Mouse (Mus musculus): ENCODE measurements around the gene Bmp10.
"Not testable (repeated sequence)": the region's sequence is repeated elsewhere in the genome, so short reads cannot be mapped to it uniquely, and the experiment has no call there.

The Bmp10 gene

DNA sequence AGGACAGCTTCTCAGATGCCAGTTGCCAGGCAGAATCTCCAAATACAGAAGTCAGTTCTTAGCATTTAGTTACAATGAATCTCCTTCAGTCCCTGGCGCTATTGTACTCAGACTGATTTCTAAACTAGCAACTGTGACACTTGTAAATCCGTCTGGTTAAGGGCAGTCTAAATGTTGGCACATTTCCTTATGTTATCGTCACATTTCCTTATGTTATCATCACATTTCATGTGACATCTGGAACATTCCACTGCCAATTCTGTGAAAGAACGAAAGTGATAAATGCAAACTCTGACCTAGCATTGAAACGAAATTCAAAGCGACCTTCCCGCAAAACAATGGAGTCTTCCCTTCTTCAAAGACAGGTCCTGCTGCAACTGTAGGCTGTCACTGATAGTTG is 16.4 kb downstream of the Bmp10 start:
- intact Hi-C loops (cut with DNase I), result no loop called here

DNA sequence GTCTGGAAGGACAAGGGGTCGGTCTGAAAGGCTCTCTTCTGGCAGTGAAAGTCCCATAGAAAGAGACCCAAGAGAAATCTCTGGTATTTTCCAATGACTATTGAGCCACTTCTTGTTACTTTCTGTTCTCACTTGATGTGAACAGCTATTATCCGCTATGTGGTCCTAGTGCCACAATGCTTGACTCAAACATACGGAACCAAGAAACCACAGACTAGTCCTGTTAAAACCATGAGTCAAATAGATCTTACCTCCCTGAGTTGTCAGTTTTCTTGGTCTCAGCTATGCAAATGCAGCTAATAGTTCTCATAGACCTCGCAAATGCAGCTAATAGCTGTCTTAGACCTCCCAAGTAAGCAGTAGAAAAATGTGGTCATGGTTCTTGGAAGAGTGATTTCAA is 18.4 kb downstream of the Bmp10 start:
- intact Hi-C loops (cut with DNase I), result no loop called here

DNA sequence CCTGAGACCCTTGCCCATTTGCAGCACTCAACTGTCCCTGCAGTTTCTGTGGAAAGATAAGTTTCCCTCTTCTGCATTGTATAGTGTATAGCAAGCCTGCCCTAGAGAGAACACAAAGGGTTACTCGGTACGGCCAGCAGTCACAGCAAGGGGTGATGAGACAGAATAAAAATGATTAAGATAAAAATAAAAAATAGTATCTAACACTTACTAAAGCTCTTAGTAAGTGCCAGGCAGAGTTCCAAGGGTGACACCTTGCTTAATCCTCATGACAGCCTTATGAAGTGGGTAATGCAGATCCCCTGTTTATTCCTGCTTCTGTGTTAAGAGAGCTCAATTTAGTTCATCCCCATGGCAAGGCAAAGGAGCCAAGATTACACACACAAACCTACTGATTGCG is 20.7 kb downstream of the Bmp10 start:
- intact Hi-C loops (cut with DNase I), result no loop called here

DNA sequence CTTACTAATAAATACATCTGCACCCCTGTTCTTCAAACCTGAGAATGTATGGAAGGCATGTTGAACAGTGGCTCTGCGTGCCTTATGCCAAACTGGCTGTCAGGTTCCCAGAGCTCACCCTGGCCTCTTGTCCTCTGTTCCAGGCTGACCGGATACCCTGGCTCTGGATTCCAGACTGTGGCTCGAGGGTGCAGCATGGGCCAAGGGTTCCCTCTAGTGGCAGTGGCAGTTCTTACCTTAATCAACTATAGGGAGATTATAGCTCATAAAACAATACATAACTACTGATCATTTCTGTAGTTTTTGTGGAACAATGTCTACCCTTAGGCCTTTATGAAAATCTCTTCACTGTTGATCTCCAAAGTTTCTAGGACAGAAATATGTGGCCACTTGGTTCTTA is 22.2 kb downstream of the Bmp10 start:
- intact Hi-C loops (cut with DNase I), result loop anchor here (5.0 kb wide), 2 partner anchors 39 to 54 kb away; no protein-coding TSS in a partner anchor

DNA sequence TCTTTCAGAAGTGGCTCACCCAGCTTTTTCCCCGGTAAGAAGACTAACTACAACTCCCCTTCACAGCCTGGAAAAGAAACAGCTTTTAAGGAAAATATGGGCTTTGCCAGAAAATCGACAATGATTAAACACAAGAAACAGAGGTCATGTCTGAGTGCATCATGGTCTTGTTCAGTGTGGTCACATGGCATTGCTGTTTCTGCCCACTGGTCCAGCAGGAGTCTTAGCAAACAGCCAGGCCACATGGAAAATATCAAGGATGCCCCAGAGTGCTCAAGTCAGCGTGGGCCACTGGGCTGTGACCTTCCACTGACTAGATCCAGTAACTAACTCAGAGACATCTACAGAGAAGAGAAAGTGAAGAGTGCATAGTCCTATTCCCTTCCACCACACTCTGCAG is 23.0 kb downstream of the Bmp10 start:
- intact Hi-C loops (cut with DNase I), result loop anchor here (5.0 kb wide), 2 partner anchors 39 to 54 kb away; no protein-coding TSS in a partner anchor

DNA sequence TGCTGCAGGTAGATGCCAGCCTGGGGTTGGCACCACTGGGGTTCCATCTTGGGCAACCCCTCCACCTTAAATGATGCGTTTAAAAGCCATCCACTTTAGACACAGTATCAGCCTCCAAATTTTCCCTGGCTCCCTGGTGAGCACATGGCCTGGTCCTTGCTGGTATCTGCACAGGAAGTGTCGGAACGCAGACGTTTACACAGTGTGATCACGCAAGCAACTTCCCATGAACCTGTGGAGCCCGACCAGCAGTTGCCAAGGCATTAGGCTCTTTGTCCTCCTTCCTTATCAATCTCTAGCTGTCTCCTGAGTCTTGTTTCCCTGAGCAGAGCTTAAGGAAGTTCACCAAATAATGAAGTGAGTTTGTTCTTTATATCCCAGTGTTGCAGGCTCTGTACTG is 26.7 kb downstream of the Bmp10 start:
- intact Hi-C loops (cut with DNase I), result no loop called here

DNA sequence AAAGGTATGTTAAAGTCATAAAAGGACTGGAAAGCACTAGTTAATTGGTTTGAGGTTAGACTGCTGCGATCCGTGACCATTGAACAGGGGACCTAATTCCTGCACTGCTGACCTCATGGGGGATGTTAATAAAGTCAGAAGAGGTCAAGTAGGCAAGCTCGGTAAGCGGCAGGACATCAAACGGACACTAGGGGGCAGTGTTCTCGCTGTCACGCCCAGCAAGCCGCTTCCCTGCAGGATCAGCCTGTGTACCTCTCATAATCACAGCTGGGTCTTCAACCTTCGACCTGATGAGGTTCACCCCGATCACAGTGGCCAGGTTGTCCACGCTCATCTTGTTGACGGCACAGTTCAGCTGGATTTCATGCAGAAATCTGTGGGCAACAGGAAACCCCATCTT is 37.4 kb downstream of the Bmp10 start:
- intact Hi-C loops (cut with DNase I), result loop anchor here (2.0 to 5.0 kb wide), 2 partner anchors 57 to 201 kb away; no protein-coding TSS in a partner anchor

DNA sequence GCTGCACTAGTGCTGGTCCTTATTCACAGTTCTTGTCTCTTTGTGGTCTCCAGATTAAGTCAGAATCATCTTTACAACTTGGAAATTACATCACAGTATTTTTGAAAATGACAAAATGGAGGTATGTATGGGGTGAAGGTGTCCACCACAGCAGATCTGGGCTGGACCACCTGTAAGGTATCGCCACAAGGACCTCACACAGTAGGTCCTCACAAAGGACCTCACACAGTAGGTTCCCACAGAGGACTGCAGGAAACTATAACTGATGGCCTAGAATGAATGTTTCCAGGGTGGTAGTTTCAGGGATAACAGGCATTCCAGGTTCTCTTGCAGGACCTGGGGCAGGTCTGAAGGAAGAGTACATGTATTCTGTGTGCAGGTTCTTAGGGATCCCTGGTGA is 38.6 kb downstream of the Bmp10 start:
- intact Hi-C loops (cut with DNase I), result loop anchor here (2.0 to 5.0 kb wide), 2 partner anchors 55 to 200 kb away; no protein-coding TSS in a partner anchor

DNA sequence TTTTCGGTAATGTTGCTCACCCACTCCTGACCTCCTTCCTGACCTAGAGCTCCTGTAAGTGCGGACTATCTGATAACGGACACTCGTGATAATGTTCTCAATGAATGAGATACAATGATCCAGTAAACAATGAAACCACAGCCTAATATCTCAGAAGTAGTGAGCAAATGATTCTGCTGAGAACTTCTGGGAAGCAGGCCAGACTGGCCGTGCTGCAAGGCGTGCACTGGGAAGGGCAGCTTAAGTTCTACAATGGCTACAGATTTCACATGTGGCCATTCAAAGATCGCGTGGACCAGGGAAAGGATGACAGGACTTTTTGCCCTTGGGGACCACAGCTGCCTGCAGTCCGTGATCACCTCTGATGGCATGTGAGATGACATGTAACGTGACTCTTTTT is 39.6 kb downstream of the Bmp10 start:
- intact Hi-C loops (cut with DNase I), result loop anchor here (5.0 kb wide), 1 partner anchor 199 kb away; no protein-coding TSS in a partner anchor

DNA sequence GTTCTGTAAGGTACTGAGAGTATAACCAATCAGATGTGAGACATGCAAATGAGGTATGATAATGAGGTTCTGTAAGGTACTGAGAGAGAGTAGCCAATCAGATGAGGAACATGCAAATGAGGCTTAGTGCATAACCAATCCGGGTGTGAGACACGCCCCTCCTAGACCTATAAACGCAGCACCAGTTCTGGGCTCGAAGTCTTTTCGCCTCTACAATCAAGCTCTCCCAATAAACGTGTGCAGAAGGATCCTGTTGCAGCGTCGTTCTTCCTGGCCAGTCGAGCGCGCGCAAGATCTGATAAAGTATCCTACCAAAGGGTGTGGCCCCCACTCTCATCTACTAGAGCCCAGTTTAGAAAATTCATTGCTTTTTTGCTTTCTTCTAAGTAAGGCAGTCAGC is 41.3 kb downstream of the Bmp10 start:
- intact Hi-C loops (cut with DNase I), result not testable (repeated sequence)

DNA sequence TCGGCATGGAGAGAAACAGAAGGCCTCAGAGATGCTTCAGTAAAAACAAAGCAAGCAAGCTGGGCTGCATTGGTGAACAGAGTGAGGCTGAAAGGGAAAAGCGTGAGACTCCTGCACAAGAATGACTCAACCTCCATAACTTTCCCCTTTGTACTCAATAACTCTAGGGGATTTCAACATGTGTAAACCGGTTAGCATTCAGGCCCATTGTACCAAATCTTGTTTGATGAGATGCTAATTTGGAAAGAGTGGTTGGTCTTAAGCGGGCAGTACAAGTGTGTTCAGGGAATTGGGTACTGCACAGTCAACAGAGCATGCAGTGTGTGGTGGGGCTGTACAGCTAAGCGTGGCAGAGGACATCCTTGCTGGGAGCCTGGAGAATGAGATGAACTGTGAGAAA is 46.4 kb downstream of the Bmp10 start:
- intact Hi-C loops (cut with DNase I), result no loop called here

DNA sequence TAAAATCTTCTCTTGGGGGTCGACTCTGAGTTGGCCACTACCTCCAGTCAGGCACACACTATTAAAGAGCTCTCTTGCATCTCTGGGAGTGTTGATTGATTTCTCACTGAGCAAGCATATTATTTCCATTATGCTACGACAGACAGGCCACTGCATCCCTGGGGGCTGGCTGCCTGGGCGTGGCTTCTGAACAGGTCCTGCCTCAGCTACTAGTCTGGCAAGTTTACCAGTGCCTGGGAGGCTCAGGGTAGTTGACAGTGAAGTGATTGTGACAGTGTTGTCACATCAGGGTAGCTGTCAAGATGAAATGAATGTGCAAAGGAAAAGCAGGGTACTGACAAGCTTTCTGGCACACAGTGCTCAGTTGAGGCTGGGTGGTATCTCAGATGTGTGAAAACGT is 50.1 kb downstream of the Bmp10 start:
- intact Hi-C loops (cut with DNase I), result no loop called here

DNA sequence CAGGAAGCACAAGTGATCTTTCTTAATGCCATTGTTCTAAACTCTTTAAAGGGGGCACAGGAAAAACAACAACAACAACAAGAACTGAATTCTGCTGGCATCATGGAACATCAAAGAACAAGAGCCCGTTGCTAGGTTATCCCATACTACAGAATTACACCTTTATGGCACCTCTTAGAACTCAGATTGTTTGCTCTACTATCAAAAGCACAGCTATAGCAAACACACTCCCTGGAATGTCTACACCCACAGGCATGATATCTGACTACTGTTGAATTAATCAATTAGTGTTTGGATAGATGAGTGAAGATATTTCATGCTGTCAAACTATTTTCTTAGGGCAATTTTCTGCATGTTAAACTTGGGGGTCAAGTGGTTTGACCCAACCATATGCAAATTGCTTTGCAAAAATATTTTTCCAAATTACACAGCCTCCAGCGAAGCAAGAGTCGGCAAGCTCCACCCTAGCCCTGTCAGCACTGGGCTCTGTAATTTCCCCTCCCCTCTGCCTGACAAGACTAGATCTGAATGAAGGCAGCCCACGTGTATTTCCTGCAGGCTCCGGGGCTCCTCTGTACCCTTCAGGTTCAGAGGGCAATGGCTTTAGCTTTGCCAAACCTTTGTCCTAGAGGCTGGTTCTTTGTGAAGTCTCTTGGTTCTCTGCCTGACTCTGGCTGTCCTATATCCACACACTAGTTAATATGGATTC is 50.7 kb downstream of the Bmp10 start:
- intact Hi-C loops (cut with DNase I), result no loop called here

DNA sequence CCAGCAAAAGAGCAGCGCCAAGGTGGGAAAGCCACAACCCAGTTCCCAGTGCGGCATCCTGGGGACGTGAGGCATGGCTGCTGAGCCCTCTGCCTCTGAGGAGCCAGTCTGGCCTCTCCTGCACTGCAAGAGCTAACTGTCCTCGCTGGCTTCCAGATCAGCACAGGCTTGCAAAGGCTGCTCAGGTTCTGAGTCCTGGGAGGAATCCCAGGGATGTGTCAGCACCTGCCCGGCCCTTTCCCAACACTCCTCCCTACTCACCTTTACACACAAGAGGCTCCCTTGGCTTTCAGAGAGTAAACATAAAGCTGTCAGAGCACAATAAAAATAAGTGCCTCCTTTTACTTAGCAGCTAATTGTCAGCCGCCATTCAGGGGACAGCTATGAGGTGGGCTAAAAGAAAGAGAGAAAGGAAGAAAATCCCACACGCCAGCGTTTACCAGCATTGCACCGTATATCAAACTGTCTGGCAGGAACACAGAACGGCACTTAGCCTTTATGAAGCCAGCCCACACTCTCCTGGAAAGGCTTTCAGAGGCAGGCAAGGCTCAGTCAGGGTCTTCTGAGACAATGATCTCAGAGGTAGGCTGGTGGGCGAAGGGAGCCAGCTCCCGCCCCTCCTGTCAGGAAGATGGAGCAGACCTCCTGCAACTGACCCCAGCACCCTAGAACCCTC is 54.6 kb downstream of the Bmp10 start:
- intact Hi-C loops (cut with DNase I), result no loop called here

DNA sequence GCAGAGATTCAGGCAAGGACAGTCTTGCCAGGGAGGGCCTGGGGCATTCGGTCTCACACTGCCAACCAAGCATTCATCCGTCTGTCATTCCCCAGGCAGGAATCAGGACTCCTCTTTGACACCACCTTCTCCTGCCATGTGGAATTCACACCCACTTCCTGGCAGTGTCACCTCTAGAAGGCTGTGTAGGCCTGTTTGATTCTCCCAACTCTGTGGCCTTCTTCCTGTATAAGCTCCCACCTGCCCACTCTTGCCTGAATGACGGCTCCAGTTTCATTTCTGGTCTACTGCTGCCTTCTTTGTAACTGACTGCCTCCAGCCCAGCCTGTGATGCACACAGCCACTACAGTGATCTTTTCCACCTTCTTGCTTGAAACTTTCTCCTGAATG is 55.1 kb downstream of the Bmp10 start:
- intact Hi-C loops (cut with DNase I), result no loop called here

DNA sequence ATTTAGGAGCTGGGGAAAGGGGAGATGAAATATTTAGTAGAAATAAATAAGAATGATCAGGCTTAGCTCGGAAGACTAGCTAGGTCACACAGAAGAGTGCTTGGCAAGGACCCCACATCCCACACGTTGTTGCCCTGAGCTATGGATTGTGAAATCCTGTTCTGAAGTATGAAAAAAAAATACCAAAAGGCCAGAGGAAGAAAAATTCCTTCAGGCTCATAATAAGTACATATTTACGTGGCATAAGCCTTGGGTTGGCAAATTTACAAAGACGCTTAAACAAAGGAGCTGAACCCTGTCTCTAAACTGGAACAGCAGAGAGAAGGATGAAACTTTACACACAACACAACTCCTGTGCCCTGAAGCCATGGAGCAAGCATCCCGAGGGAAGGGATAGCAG is 56.0 kb downstream of the Bmp10 start:
- intact Hi-C loops (cut with DNase I), result no loop called here

Measured in adrenal gland (tissue).